Comparison of ENCODE assay signal across 8 mouse cellular contexts in genomic region chr5:30072377-30072776, GRCm38 (mm10). TPM values are rescaled to one million over a fixed set of nuclear protein-coding genes. Genes with fewer than 3 reads are reported as not detected.
DNase-seq lines count a peak whose midpoint lies in the region; ATAC-seq lines count a peak whose summit lies in the region.

No protein-coding gene starts in this region.

- peak overlapping the region; percentile 87 for H3K9ac ChIP-seq in heart, embryonic 16.5 days (ENCODE audit: low read length)
- H3K9ac ChIP-seq in hindbrain, embryonic 16.5 days (ENCODE audit: low read depth, low read length), result peak overlapping the region; percentile 83
- no peak overlapping the region for H3K9ac ChIP-seq in midbrain, embryonic 16.5 days (ENCODE audit: low read depth, low read length)

- peaks cover 7% of the 10 kb centered on the region for H3K4me1 ChIP-seq in heart, embryonic 16.5 days (ENCODE audit: control insufficient read depth, insufficient read depth, low read length)
- peaks cover 3% of the 10 kb centered on the region for H3K4me1 ChIP-seq in hindbrain, embryonic 16.5 days (ENCODE audit: control insufficient read depth, insufficient read depth, low read depth, low read length)
- peaks cover 4% of the 10 kb centered on the region; the same call in 1 of the 2 replicates for H3K4me1 ChIP-seq in midbrain, embryonic 16.5 days (ENCODE audit: control insufficient read depth, insufficient read depth, low read length)

- peak overlapping the region; percentile 91 for H3K4me2 ChIP-seq in heart, embryonic 16.5 days (ENCODE audit: low read depth, low read length)
- H3K4me2 ChIP-seq in hindbrain, embryonic 16.5 days (ENCODE audit: low read length), result peak overlapping the region; percentile 93
- H3K4me2 ChIP-seq in midbrain, embryonic 16.5 days (ENCODE audit: low read length), result peak overlapping the region; percentile 94

- intact Hi-C loops in heart, postnatal 10 days (cut with DNase I), result loop anchor here (5.0 kb wide), 1 partner anchor 245 kb away; no protein-coding TSS in a partner anchor
- intact Hi-C loops in left cerebral cortex, postnatal 14 days (cut with DNase I), result no loop called here

- H3K36me3 ChIP-seq in heart, embryonic 16.5 days (ENCODE audit: control insufficient read depth, insufficient read depth), result peaks cover 28% of the 10 kb centered on the region
- peaks cover 3% of the 10 kb centered on the region; the same call in 1 of the 2 replicates for H3K36me3 ChIP-seq in hindbrain, embryonic 16.5 days (ENCODE audit: control insufficient read depth, insufficient read depth, low read length)
- H3K36me3 ChIP-seq in midbrain, embryonic 16.5 days (ENCODE audit: control insufficient read depth, insufficient read depth, low read length), result 0 out of 2 replicates have a peak, but pooled peaks cover 3% of the 10 kb centered on the region

- peak overlapping the region; percentile 86 for H3K4me3 ChIP-seq in heart, embryonic 16.5 days (ENCODE audit: low read length)
- H3K4me3 ChIP-seq in hindbrain, embryonic 16.5 days (ENCODE audit: low read length), result peak overlapping the region; percentile 84
- H3K4me3 ChIP-seq in midbrain, embryonic 16.5 days (ENCODE audit: low read depth, low read length), result peak overlapping the region; percentile 80

- ATAC-seq in heart, embryonic 16.5 days (replicated peaks; ENCODE audit: extremely low read depth, insufficient read depth, low FRiP score), result no peak
- no peak for ATAC-seq in hindbrain, embryonic 16.5 days
- ATAC-seq in midbrain, embryonic 16.5 days, result peak; percentile 22; the same call in 1 of the 2 replicates
- ATAC-seq in cerebellum, adult (ENCODE audit: insufficient number of reproducible peaks, low FRiP score, low TSS enrichment), result no peak

- no peak overlapping the region for H3K27ac ChIP-seq in heart, embryonic 16.5 days (ENCODE audit: low read length)
- H3K27ac ChIP-seq in hindbrain, embryonic 16.5 days (ENCODE audit: low read depth, low read length), result no peak overlapping the region
- H3K27ac ChIP-seq in midbrain, embryonic 16.5 days (ENCODE audit: low read length), result no peak overlapping the region; the same call in 1 of the 2 replicates

- WGBS in heart, embryonic 16.5 days, result 38% methylated on average over 3 of the region's 3 CpGs
- 47% methylated on average over 3 of the region's 3 CpGs for whole genome bisulfite sequencing in hindbrain, embryonic 16.5 days
- WGBS in midbrain, embryonic 16.5 days, result 60% methylated on average over 3 of the region's 3 CpGs

- H3K9me3 ChIP-seq in heart, embryonic 16.5 days (replicated peaks; ENCODE audit: control insufficient read depth, low read length), result no peaks in the 10 kb centered on the region
- no peaks in the 10 kb centered on the region for H3K9me3 ChIP-seq in hindbrain, embryonic 16.5 days (ENCODE audit: control insufficient read depth, low read length)
- no peaks in the 10 kb centered on the region for H3K9me3 ChIP-seq in midbrain, embryonic 16.5 days (replicated peaks; ENCODE audit: control insufficient read depth, low read length, poor library complexity, severe bottlenecking)

- H3K27me3 ChIP-seq in heart, embryonic 16.5 days (ENCODE audit: control insufficient read depth, insufficient read depth, low read length), result no peaks in the 10 kb centered on the region
- H3K27me3 ChIP-seq in hindbrain, embryonic 16.5 days (replicated peaks; ENCODE audit: control insufficient read depth, insufficient read depth, low read length), result no peaks in the 10 kb centered on the region
- no peaks in the 10 kb centered on the region for H3K27me3 ChIP-seq in midbrain, embryonic 16.5 days (ENCODE audit: control insufficient read depth, insufficient read depth, low read depth, low read length)

- DNase-seq in heart, postnatal 10 days, result no peak
- peak; percentile 21 for DNase-seq in ZHBTc4 (ENCODE audit: low read depth, low spot score)
- DNase-seq in left cerebral cortex, postnatal 14 days (ENCODE audit: low spot score in 2 of 2), result no peak
- no peak for DNase-seq in retina, postnatal 1 day

RNA-seq across cellular contexts. Expression of gene Tyms, which starts 1.0 kb away (rescaled TPM):
- polyA plus RNA-seq in heart, embryonic 16.5 days (2015; fragmentation: Nextera tagmentation; extraction: Ambion mirVana), result 99.3 and 110 TPM in 2 replicates
- 10 to 100 TPM; 20.2 to 20.5 TPM for total RNA-seq in heart, postnatal 10 days (2021)
- 39.4 and 48.8 TPM in 2 replicates for polyA plus RNA-seq in hindbrain, embryonic 16.5 days (2015; fragmentation: Nextera tagmentation; extraction: Ambion mirVana)
- polyA plus RNA-seq in midbrain, embryonic 16.5 days (2015; fragmentation: Nextera tagmentation; extraction: Ambion mirVana), result 33.3 and 38.7 TPM in 2 replicates
- 1 to 10 TPM; 4.1 to 4.2 TPM for total RNA-seq in left cerebral cortex, postnatal 14 days (2021)

RNA-seq across cellular contexts. Expression of gene Garem2, which starts 32.6 kb away (rescaled TPM):
- polyA plus RNA-seq in heart, embryonic 16.5 days (2015; fragmentation: Nextera tagmentation; extraction: Ambion mirVana), result 0.12 and 0.20 TPM in 2 replicates
- under 1 TPM; 0.22 to 0.26 TPM for total RNA-seq in heart, postnatal 10 days (2021)
- 8.6 and 11.8 TPM in 2 replicates for polyA plus RNA-seq in hindbrain, embryonic 16.5 days (2015; fragmentation: Nextera tagmentation; extraction: Ambion mirVana)
- polyA plus RNA-seq in midbrain, embryonic 16.5 days (2015; fragmentation: Nextera tagmentation; extraction: Ambion mirVana), result 6.9 and 8.1 TPM in 2 replicates
- total RNA-seq in left cerebral cortex, postnatal 14 days (2021), result 10 to 100 TPM; 11.4 to 12.6 TPM

RNA-seq across cellular contexts. Expression of gene 3110082J24Rik, which starts 33.5 kb away (rescaled TPM):
- not detected in 2 replicates for polyA plus RNA-seq in heart, embryonic 16.5 days (2015; fragmentation: Nextera tagmentation; extraction: Ambion mirVana)
- total RNA-seq in heart, postnatal 10 days (2021), result not detected
- 3.5 and 4.6 TPM in 2 replicates for polyA plus RNA-seq in hindbrain, embryonic 16.5 days (2015; fragmentation: Nextera tagmentation; extraction: Ambion mirVana)
- 2.6 and 3.7 TPM in 2 replicates for polyA plus RNA-seq in midbrain, embryonic 16.5 days (2015; fragmentation: Nextera tagmentation; extraction: Ambion mirVana)
- 1 to 10 TPM; 2.1 to 3.7 TPM for total RNA-seq in left cerebral cortex, postnatal 14 days (2021)

RNA-seq across cellular contexts. Expression of gene Il6, which starts 59.5 kb away (rescaled TPM):
- 0.09 TPM in 1 of 2 replicates, not detected in the other for polyA plus RNA-seq in heart, embryonic 16.5 days (2015; fragmentation: Nextera tagmentation; extraction: Ambion mirVana)
- total RNA-seq in heart, postnatal 10 days (2021), result not detected
- not detected in 2 replicates for polyA plus RNA-seq in hindbrain, embryonic 16.5 days (2015; fragmentation: Nextera tagmentation; extraction: Ambion mirVana)
- polyA plus RNA-seq in midbrain, embryonic 16.5 days (2015; fragmentation: Nextera tagmentation; extraction: Ambion mirVana), result not detected in 2 replicates
- not detected for total RNA-seq in left cerebral cortex, postnatal 14 days (2021)
